Mouse (Mus musculus) gastrocnemius, adult 2 months (tissue): ENCODE measurements at regions not wholly inside any gene's neighbourhood (a gene's known extent, or its start where the extent isn't known, plus 50 kb on each side); places are given as distances from the start of the nearest gene placed in this dataset.

Experiments
- DNase-seq: peaks from one replicate; pipeline ENCODE4 v3.0.0; 2022
- H3K27ac ChIP-seq: fragments of 200-600 bp; 2 replicates; pipeline ENCODE4 v1.8.1; 2022; ENCODE audit warnings: mild to moderate bottlenecking
- H3K4me3 ChIP-seq: fragments of 200-600 bp; 2 replicates; pipeline ENCODE4 v1.8.1; 2022; ENCODE audit warnings: mild to moderate bottlenecking, moderate library complexity
- CTCF ChIP-seq: fragments of 200-600 bp; IDR thresholded peaks from 2 replicates; pipeline ENCODE4 v1.8.1; 2022; ENCODE audit warnings: antibody characterized with exemption, mild to moderate bottlenecking, moderate library complexity
- intact Hi-C: fragments of 180-260 bp; cut with DNase I; formaldehyde crosslinking; loops from one replicate; pipeline ENCODE4 v1.15.1; 2025

DNA sequence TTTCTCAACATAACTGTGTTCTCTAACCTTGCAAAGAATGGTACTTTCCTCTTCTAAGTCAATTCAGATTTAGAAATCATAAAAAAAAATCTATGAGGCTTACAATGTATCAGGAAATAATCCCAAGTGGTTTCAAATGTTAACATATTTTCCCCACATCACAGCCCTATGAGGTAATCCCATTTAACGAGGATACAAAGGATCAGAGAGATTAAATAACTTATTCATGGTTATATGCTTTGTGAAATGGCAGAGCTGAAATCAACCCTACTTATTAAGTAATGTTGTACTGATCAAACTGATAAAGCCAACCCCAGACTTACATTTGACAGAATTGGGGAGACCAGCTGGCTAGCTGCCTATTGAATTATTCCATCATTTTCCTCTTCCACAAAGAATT is 614.4 kb downstream of the Ntrk3 start:
- intact Hi-C loops = no loop called here
- Histone ChIP-seq H3K27ac (no peak overlapping the region), H3K4me3 (no peak overlapping the region)
- no peak for DNase-seq
- no peak for TF ChIP-seq CTCF

DNA sequence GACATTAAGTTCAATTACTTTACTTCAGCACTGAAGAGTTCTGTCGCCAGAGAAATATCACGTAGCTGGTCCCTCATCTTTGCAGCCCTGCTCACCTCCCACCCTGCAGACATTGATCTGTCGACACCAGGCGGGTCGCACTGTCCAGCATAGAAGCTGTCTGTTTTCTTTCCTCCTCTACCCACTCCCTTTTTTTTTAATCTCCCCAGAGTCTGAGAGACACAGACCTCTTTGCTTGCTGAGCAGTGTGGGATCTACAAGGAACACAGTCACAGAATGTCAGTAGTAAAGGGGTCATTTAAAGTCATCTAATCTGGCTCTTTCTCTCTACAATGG is 616.7 kb downstream of the Ntrk3 start:
- TF ChIP-seq CTCF = no peak
- no peak for DNase-seq
- Histone ChIP-seq H3K27ac (no peak overlapping the region), H3K4me3 (no peak overlapping the region)
- intact Hi-C loops = no loop called here

DNA sequence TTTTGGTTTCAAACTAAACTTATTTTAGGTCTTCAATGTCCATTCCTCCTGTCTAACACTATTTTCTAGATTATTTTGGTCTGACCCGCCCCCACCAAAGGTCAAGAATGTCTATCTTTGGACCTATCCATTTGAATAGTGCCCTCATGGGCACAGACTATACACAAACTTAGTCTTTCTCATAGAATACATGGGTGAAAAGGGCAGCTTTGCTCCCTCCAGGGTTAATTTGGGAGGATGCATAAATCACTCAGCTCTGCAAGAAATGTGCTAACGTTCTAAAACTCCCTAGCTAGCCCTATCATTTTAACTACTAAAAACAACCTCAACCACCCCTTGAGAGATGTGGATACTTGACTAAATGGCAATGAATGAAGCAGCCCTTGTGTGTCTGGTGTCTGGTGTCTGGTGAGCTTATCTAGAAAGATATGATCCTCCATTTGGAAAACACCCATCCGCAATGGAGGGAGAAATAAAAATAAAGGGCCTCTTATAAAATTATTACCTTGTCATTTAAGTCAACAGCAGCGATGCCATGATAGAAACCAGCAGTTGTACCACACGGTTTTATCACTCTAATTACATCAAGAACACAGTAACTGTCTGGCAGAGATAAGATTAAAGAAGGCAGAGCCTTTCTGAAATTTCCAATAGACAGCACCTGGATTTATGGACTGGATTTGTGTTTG is 617.2 kb downstream of the Ntrk3 start:
- no peak for TF ChIP-seq CTCF
- Histone ChIP-seq H3K27ac (no peak overlapping the region), H3K4me3 (no peak overlapping the region)
- DNase-seq = no peak
- intact Hi-C loops = no loop called here

DNA sequence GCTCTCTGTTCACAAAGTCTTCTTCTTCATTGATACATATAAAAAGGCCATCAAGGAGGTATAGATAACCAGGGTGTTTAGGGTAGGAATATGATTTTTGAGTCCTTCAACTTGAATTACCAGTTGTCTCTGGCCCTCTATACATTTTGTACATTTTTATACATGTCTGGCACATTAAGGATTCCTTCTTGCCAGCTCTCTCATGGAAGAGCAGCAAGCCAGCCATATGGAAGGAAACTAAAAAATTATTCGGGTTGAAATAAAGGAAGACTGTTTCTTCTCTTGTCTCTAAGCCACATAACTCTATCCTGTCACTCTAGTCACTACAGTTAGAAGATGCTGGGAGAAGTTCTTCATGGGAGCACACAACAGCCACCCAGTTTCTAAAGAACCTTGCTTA is 618.0 kb downstream of the Ntrk3 start:
- no peak for TF ChIP-seq CTCF
- intact Hi-C loops = no loop called here
- no peak overlapping the region for H3K4me3 ChIP-seq
- no peak for DNase-seq
- no peak overlapping the region for H3K27ac ChIP-seq

DNA sequence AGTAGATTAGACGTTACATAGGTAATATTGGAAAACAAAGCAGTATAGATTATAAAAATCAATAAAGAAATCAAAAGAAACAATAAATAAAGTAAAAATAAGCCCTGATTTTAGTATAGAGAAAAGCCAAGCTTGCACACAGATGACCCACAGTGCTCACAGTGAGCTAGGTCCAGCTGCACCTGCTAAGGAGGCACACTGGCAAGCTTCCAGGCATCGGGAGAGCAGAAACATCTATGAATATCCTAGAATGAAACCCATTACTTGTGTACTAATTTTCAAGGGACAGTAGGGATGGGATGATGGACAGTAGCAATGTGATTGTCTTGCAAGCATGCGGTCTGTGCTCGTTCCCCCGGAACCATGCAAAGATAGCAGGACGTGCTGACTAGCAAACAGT is 626.5 kb downstream of the Ntrk3 start:
- no peak for TF ChIP-seq CTCF
- intact Hi-C loops = no loop called here
- Histone ChIP-seq H3K4me3 (no peak overlapping the region), H3K27ac (no peak overlapping the region)
- no peak for DNase-seq

DNA sequence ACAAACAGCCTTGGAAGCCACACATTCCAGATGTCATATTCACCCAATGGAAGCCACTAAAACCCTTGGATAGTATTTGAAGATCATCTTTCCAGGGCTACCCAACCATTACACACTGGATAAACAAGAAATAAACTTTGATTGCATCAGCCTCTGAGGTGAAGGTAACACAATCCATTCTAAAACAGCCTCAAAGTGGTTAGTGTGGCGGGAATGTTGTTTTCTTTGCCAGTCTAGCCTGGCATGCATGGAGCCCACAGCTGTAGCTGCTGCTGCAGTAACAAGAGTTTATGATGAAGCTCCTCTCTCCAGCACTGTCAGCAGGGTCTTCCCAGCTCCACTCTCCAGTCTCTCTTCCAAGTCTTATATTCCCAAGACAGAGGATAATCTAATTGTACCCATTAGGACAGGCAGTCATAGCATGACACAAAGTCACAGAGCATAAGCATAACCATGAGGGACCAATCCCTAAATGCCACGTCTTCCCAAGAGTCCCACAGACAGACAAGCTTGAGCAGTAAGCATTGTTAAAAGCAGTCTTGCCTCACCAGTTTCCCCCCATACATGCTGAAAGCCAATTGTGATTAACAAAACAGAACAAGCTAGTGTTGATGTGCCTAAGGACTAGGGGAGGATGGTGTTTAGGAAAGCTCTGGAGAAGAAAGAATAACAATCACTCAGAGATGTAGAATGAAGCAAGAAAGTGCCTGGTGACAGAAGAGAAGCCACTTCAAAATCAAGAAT is 634.1 kb downstream of the Ntrk3 start:
- no peak overlapping the region for H3K4me3 ChIP-seq
- TF ChIP-seq CTCF = no peak
- DNase-seq = no peak
- H3K27ac ChIP-seq = no peak overlapping the region
- intact Hi-C loops = no loop called here

DNA sequence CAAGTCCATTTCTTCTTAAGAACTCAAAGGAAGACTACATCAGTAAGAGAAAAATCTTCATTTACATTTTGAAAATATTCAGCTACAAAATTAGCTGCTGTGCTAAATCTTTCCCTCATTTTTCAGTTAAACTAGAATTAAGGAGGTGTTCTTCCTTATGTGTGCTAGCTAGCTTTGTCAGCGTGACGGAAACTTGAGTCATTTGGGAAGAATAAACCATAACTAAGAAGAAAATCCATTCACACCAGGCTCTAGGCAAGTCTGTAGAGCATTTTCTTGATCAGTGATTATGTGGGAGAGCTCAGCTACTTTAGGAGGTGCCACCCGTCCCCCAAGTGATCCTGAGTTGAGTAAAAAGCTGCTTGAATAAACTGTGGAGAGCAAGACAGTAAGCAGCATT is 635.4 kb downstream of the Ntrk3 start:
- DNase-seq = no peak
- Histone ChIP-seq H3K4me3 (no peak overlapping the region), H3K27ac (no peak overlapping the region)
- no peak for TF ChIP-seq CTCF
- intact Hi-C loops = no loop called here

DNA sequence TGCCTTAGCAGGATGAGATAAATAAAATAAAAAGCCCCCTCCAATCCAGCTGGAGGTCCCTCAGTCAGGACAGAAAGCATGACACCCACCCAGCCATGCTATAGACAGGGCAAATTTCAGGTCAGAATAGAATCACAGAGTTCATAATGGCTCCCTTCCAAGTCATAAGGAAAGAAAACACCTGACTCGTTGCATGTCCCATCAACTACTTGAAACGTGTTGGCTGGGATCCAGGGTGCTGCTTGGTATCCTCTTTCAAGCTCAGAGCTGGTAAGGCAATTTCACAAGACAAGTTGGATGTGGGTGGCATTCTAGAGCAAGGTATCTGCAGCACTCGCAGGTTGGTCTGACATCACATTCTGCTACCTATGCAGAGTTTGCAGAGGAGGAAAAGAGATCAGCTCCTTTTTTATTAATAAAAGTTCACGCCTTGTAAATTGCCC is 651.2 kb downstream of the Ntrk3 start:
- intact Hi-C loops = no loop called here
- TF ChIP-seq CTCF = no peak
- H3K27ac ChIP-seq = no peak overlapping the region
- DNase-seq = no peak
- no peak overlapping the region for H3K4me3 ChIP-seq

DNA sequence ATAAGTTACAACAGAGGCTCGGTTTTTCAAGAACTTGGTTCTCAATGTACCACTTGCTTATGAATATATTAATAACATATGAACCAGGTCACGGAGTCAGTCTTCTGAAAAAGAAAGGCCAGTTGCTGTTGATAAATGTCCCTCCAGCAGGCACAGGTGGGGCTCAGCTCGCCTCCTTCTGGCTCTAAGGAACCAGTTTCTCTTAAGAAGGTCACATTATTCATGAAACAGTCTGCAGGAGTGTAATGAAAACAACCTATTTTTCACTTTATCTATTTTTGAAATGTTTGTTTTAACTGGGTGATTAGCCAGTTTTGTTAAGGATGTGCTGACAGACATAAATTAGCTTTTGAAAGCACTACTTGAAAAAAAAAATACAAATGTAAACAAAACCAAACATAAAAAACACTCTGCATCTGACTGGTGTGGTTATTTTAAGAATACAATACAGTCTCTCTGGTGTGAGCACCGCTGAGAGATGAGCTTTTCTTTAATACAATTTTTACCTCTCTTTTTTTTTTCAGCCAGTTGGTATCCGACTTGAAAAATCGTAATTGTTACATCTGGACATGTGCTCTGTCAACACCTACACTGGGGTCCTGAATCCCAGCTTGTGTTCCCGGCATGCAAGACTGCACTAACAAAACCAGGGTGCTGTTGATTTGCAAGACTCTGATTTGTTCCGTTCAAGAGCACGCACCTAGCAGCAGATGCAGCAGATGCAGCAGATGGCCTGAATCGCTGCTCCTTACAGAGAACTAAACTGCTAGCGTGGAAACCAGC is 651.8 kb downstream of the Ntrk3 start:
- no peak for DNase-seq
- no peak for TF ChIP-seq CTCF
- Histone ChIP-seq H3K4me3 (no peak overlapping the region), H3K27ac (no peak overlapping the region)
- intact Hi-C loops = no loop called here

DNA sequence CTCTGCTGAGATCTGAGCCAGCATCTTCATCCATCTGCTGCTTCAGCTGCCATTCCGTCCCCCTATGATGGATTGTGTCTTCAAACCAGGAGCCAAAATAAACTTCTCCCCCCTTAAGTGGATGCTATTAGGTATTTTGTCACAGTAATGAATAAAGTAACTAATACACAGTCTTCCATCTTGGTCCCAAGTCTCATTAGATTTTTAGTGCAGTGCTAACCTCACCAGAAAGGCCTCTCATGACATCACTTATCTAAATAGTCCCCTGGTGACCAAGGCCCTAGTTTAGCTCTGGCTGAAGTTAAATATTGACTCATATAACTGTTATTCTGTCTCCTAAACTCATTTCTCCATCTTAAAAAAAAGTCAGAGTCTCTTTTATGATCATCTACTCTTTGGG is 658.1 kb downstream of the Ntrk3 start:
- intact Hi-C loops = no loop called here
- peak overlapping the region; percentile 28; the same call in 1 of the 2 replicates for H3K27ac ChIP-seq
- no peak for DNase-seq
- TF ChIP-seq CTCF = no peak
- no peak overlapping the region for H3K4me3 ChIP-seq

DNA sequence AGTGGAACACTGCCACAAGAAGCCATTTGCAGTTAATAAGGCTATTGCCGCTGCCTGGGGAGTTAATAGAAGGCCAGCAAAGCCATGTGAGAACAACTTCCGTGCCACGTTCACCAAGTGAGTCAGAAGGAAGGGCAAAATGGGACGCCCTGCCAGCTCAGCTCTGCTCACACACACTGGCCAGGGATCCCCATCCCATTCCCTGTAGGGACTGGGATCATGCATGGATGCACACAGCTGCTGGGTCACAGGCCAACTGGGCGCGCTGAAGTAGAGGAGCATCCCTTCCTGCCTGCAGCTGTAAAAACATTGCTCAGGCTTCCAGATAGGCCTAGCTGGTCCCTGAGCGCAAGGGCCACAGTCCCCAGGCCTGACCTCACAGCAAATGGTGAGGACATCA is 666.7 kb downstream of the Ntrk3 start:
- H3K27ac ChIP-seq = no peak overlapping the region
- intact Hi-C loops = no loop called here
- peak; percentile 81 for DNase-seq
- no peak overlapping the region for H3K4me3 ChIP-seq
- no peak for TF ChIP-seq CTCF

DNA sequence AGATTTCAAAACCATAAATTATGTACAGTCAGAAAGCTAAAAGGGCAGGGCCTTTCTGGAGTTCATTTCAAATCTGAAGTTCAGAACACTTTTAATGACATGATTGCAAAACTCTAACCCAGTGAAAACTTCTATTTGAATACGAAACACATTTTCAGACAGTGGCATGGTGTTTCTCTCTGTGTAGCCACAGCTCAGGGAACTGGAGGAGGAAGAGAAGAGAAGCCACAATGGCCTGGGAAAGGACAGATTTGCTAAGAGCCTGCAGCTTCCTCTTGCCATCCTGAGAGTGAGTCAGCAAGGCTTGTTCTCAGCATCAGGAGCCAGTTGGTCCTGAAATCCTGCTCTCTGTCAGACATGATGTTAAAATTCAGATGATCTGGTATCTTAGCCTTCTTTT is 676.2 kb downstream of the Ntrk3 start:
- Histone ChIP-seq H3K27ac (0 out of 2 replicates have a peak overlapping the region, but pooled peaks have one; percentile 5), H3K4me3 (no peak overlapping the region)
- intact Hi-C loops = no loop called here
- no peak for TF ChIP-seq CTCF
- DNase-seq = no peak

DNA sequence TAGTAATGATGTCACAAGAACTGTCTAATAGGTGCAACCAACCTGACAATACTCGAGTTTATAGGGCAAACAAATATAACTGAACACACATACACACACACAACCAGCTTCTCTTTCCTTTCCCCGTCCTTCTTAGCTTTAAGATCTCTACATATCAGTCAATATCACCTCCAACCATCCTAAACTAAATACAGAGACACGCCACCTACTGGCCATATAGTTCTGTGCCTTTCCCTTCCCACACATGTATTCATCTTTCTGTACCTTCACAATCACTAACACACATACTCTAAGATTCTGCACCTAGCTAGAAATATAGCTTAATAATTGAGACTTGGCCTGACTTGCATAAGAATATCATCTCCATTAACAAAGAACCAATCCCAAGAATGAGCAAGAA is 688.2 kb downstream of the Ntrk3 start:
- no peak for DNase-seq
- intact Hi-C loops = no loop called here
- peak; percentile 15; the same call in 1 of the 2 replicates for TF ChIP-seq CTCF
- H3K4me3 ChIP-seq = no peak overlapping the region
- H3K27ac ChIP-seq = no peak overlapping the region
